Mouse (Mus musculus) lung, adult 2 months (tissue): ENCODE results near the gene Slc30a10.

Experiments used
- CTCF ChIP-seq: fragments of 200-500 bp; IDR thresholded peaks from 2 replicates; pipeline ENCODE4 v1.5.1; 2011; ENCODE audit warnings: mild to moderate bottlenecking, low read length, control low read depth; ENCODE audit not compliant: insufficient read depth
- POLR2A ChIP-seq: fragments of 200-500 bp; IDR thresholded peaks from 2 replicates; pipeline ENCODE4 v1.6.1; 2011; ENCODE audit warnings: low read depth, mild to moderate bottlenecking, control low read depth, low read length, borderline replicate concordance; ENCODE audit errors: extremely low read depth

- TF ChIP-seq POLR2A (no peak), CTCF (no peak)
Measured at GRCm38 (mm10) chr1:185451495-185451894, 3.2 kb upstream of the Slc30a10 start.
